Mouse (Mus musculus) olfactory bulb, adult 2 months (tissue): Measurements from ENCODE around the gene Gm10801.
"Not testable (repeated sequence)": the region's sequence is repeated elsewhere in the genome, so short reads cannot be mapped to it uniquely, and the experiment has no call there.

Experiments used
- CTCF ChIP-seq: fragments of 200-500 bp; IDR thresholded peaks from 2 replicates; pipeline ENCODE4 v1.5.1; 2012; ENCODE audit warnings: low read depth, mild to moderate bottlenecking, low read length, moderate library complexity; ENCODE audit not compliant: insufficient read depth
- POLR2A ChIP-seq: fragments of 200-500 bp; IDR thresholded peaks from 2 replicates; pipeline ENCODE4 v1.6.1; 2012; ENCODE audit warnings: mild to moderate bottlenecking, low read depth, low read length, moderate library complexity; ENCODE audit not compliant: insufficient read depth

GRCm38 (mm10) chr2:98667201-98667600 lies 5.2 kb downstream of the Gm10801 start, which contains the start of gene Gm10800:
- TF ChIP-seq POLR2A, CTCF: not testable (repeated sequence)
